Mouse (Mus musculus): ENCODE results near the gene Dmbt1. TPM values are rescaled to one million over a fixed set of nuclear protein-coding genes. Genes with fewer than 3 reads are reported as not detected.

The Dmbt1 gene
- polyA plus RNA-seq, 1 experiment from 2014 or later: 121 TPM

DNA sequence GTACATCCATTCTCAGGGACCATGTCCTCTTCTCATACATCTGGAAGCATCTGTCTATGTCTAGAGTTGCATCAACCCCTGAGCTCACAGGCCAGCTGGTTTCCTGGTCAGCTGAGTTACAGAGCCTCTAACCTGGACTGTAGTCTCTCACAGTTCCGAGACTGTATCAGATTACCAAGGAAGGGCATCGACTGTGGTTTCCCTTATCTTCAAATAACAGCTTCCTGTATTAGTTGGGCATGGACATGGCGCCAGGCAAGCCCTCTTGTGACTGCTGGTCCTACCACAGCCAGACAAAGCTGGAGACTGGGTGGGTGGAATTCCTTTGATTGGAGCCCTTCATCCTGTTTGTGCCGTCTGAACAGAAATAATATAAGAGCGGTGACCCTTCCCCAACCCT lies 121.2 kb downstream of the Dmbt1 start:
- TF ChIP-seq CTCF (IDR thresholded peaks at IDR 0.05; ENCODE audit: low read depth): no peak
- Histone ChIP-seq H3K36me3 (ENCODE audit: control insufficient read depth, insufficient read depth) (no peaks in the 10 kb centered on the region), H3K9me3 (ENCODE audit: control insufficient read depth) (no peaks in the 10 kb centered on the region), H3K9ac (ENCODE audit: low read depth, low read length) (no peak overlapping the region), H3K4me2 (replicated peaks; ENCODE audit: low read depth) (no peak overlapping the region), H3K27me3 (replicated peaks; ENCODE audit: control insufficient read depth, insufficient read depth, low read length) (no peaks in the 10 kb centered on the region), H3K27ac (ENCODE audit: low read depth, low read length) (no peak overlapping the region), H3K4me3 (ENCODE audit: low read depth, low read length) (no peak overlapping the region), H3K4me1 (replicated peaks; ENCODE audit: control insufficient read depth, insufficient read depth, low read length) (no peaks in the 10 kb centered on the region)
- WGBS: 73% methylated on average over 5 of the region's 5 CpGs
- ATAC-seq: no peak

DNA sequence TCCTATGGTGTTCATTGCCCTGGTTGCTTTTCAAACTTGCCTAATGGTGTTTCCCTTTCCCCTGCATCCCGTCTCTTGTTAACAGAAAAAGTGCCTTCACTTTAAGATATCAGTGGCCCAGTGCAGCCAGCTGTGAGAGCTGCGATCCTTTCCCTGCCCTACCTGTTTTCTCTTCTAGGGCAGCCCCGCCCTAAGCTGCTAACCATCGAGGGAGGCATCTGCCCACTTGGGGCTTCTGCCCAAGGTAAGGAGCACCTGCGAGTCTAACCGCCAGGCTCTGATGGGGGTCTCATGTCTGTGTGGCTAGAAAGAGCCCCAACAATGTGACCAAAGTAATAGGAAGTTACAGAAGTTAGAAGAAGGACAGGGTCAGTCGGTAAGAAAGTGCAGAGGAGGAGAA lies 130.4 kb downstream of the Dmbt1 start:
- H3K27ac ChIP-seq (ENCODE audit: low read depth, low read length): no peak overlapping the region
- no peaks in the 10 kb centered on the region for H3K9me3 ChIP-seq (ENCODE audit: control insufficient read depth)
- no peak overlapping the region for H3K4me3 ChIP-seq (ENCODE audit: low read depth, low read length)
- no peaks in the 10 kb centered on the region for H3K4me1 ChIP-seq (replicated peaks; ENCODE audit: control insufficient read depth, insufficient read depth, low read length)
- WGBS: 49% methylated on average over 7 of the region's 7 CpGs
- no peak overlapping the region for H3K9ac ChIP-seq (ENCODE audit: low read depth, low read length)
- no peak for TF ChIP-seq CTCF (IDR thresholded peaks at IDR 0.05; ENCODE audit: low read depth)
- H3K36me3 ChIP-seq (ENCODE audit: control insufficient read depth, insufficient read depth): no peaks in the 10 kb centered on the region
- ATAC-seq: no peak
- no peak overlapping the region for H3K4me2 ChIP-seq (replicated peaks; ENCODE audit: low read depth)
- H3K27me3 ChIP-seq (replicated peaks; ENCODE audit: control insufficient read depth, insufficient read depth, low read length): no peaks in the 10 kb centered on the region

DNA sequence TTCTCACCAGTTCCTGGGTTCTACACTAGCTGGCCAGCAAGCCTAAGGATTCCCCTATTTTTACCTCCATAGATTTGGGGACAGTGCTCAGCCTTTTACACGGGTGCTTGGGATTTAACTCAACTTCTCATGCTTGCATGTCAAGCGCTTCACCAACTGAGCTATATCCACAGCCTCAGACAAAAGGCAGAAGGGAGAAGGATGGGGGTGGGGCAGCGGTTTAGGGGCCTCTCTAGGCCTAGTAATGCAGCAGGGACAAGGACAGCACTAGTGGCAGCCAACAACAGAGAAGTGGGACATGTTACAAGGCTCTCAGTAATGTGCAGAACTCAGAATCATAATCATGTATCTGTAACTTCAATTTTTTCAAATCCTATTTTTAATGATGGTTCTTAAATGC lies 135.9 kb downstream of the Dmbt1 start:
- WGBS: 75% methylated on average over 3 of the region's 3 CpGs
- Histone ChIP-seq H3K27me3 (replicated peaks; ENCODE audit: control insufficient read depth, insufficient read depth, low read length) (no peaks in the 10 kb centered on the region), H3K4me2 (replicated peaks; ENCODE audit: low read depth) (no peak overlapping the region), H3K4me1 (replicated peaks; ENCODE audit: control insufficient read depth, insufficient read depth, low read length) (no peaks in the 10 kb centered on the region), H3K36me3 (ENCODE audit: control insufficient read depth, insufficient read depth) (no peaks in the 10 kb centered on the region), H3K9me3 (ENCODE audit: control insufficient read depth) (no peaks in the 10 kb centered on the region), H3K27ac (ENCODE audit: low read depth, low read length) (no peak overlapping the region), H3K9ac (ENCODE audit: low read depth, low read length) (no peak overlapping the region), H3K4me3 (ENCODE audit: low read depth, low read length) (no peak overlapping the region)
- TF ChIP-seq CTCF (IDR thresholded peaks at IDR 0.05; ENCODE audit: low read depth): no peak
- ATAC-seq: no peak

DNA sequence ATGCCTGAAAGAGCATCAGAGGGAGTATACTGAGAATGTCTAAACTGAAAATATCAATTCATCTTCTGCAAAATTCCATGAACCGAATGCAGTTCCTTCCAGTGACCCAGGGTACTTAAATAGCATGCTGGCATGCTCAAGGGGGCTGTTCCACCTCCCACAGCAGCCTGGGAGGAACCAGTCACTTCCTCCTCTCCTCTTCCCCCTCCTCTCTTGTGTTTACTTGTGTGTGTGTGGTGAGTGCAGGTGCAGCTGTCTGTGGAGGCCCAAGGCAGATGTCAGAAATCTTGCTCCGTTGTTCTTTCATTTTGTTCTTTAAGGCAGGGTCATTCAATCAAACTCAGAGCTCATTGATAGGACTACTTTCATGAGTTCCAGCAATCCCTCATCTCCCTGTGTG lies 137.2 kb downstream of the Dmbt1 start:
- H3K9ac ChIP-seq (ENCODE audit: low read depth, low read length): no peak overlapping the region
- H3K27ac ChIP-seq (ENCODE audit: low read depth, low read length): no peak overlapping the region
- no peak for ATAC-seq
- no peaks in the 10 kb centered on the region for H3K9me3 ChIP-seq (ENCODE audit: control insufficient read depth)
- H3K4me1 ChIP-seq (replicated peaks; ENCODE audit: control insufficient read depth, insufficient read depth, low read length): no peaks in the 10 kb centered on the region
- no peak for TF ChIP-seq CTCF (IDR thresholded peaks at IDR 0.05; ENCODE audit: low read depth)
- H3K27me3 ChIP-seq (replicated peaks; ENCODE audit: control insufficient read depth, insufficient read depth, low read length): no peaks in the 10 kb centered on the region
- no peak overlapping the region for H3K4me3 ChIP-seq (ENCODE audit: low read depth, low read length)
- H3K4me2 ChIP-seq (replicated peaks; ENCODE audit: low read depth): no peak overlapping the region
- H3K36me3 ChIP-seq (ENCODE audit: control insufficient read depth, insufficient read depth): no peaks in the 10 kb centered on the region
- WGBS: 23% methylated on average over 2 of the region's 2 CpGs

Other genes with a start within 250 kb of the Dmbt1 start
- 29.6 and 30.2 TPM in 2 replicates for gene Plekha1, start 166.3 kb upstream of the Dmbt1 start, polyA plus RNA-seq (2015; fragmentation: Nextera tagmentation; extraction: Ambion mirVana)
- gene Htra1, start 95.9 kb upstream of the Dmbt1 start, polyA plus RNA-seq (2015; fragmentation: Nextera tagmentation; extraction: Ambion mirVana): 15.5 and 17.6 TPM in 2 replicates
- not detected in 2 replicates for gene 4933402N03Rik, start 114.3 kb downstream of the Dmbt1 start, polyA plus RNA-seq (2015; fragmentation: Nextera tagmentation; extraction: Ambion mirVana)
- gene 5430419D17Rik, start 142.3 kb downstream of the Dmbt1 start, polyA plus RNA-seq (2015; fragmentation: Nextera tagmentation; extraction: Ambion mirVana): not detected in 2 replicates